Mouse (Mus musculus) gastrocnemius, postnatal 36 days (tissue): ENCODE results near the gene Gpr137c. TPM values are rescaled to one million over a fixed set of nuclear protein-coding genes. Genes with fewer than 3 reads are reported as not detected.

Experiments
- DNase-seq, 2 experiments: peaks; one replicate each; pipeline ENCODE4 v3.0.0; 2022
- intact Hi-C: fragments of 180-260 bp; cut with DNase I; formaldehyde crosslinking; loops from one replicate; pipeline ENCODE4 v1.15.1; 2025
- total RNA-seq, 2 experiments: library from RNA; stranded (reverse); gene quantifications; 2 replicates each; pipeline ENCODE4 v1.2.3; 2021

Gene Gpr137c
- total RNA-seq, 2 experiments from 2014 or later, result 2.0 to 3.4 TPM

DNA sequence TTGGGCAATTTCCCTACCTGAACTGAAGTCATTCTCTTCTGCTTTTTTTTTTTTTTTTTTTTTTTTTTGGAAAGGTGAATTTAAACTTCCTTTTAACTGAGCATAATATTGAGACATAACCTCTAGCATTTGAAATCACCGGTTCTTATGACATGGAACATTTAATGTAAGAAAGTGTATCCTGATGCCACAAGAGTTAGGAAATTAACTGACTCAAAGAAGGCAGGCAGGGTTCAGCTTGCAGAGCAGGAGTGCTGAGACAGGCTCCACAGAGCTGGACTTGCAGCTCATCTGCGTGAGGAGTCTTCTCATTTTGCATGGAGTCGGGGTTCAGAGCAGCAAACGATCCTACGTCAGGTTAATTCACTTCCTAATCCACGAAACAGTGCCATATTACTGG is 56.3 kb downstream of the Gpr137c start:
- intact Hi-C loops, result no loop called here
- DNase-seq, result no peak

- intact Hi-C loops, result no loop called here
- DNase-seq, result no peak
Measured at GRCm38 (mm10) chr14:45282066-45282465, 62.5 kb downstream of the Gpr137c start.

GRCm38 (mm10) chr14:45291608-45292007 is 72.1 kb downstream of the Gpr137c start:
- no peak for DNase-seq
- intact Hi-C loops, result loop anchor here (10.0 kb wide), 1 partner anchor 67 kb away; the partner anchor contains the start of gene Txndc16

DNA sequence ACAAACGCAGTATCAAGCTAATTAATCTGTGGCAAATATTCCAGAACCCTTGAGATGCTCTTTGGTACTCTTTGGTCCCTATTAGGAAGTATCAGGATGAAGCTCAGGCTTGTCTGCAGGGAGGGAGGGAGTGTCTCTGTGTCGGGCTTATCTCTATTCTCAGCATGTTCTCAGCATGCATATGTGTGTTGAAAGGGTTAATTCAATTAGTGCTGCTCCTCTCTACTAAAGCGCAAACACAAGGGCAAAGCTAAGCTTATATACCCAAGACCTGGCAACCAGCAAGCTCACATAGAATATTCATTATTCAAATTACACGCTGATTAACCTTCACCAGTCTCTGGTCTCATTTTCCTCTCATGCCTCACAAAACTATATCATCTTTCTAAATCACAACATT is 84.4 kb downstream of the Gpr137c start:
- intact Hi-C loops, result no loop called here

GRCm38 (mm10) chr14:45304389-45304788 is 84.9 kb downstream of the Gpr137c start:
- intact Hi-C loops, result no loop called here
- DNase-seq, result no peak

More for the DNA sequence above, 84.4 kb downstream of the Gpr137c start:
- DNase-seq, result no peak

DNA sequence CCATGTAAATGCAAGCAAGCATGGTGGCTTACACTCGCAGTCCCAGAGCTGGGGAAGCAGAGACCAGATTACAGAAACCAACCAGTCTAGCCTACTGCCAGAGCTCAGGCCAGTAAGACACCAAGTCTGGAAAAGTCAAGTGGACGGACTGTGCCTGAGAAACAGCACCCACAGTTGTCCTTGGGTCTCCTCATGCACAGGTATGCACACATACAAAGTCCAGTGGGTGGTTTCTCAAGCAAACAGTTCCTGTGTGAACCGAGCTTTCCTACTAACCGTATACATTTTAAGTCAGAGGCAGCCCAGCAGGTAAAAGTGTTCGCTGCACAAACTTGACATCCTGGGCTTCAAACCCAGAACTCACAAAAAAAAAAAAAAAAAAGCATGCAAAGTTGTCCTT is 86.3 kb downstream of the Gpr137c start:
- DNase-seq, result no peak
- intact Hi-C loops, result no loop called here

GRCm38 (mm10) chr14:45307630-45308328 is 88.3 kb downstream of the Gpr137c start:
- no peak for DNase-seq
- intact Hi-C loops, result no loop called here

- intact Hi-C loops, result loop anchor here (10.0 kb wide), 1 partner anchor 95 kb away; the partner anchor contains the start of gene Gpr137c
- no peak for DNase-seq
Measured at GRCm38 (mm10) chr14:45309646-45310045, 90.1 kb downstream of the Gpr137c start.

GRCm38 (mm10) chr14:45310101-45310500 is 90.6 kb downstream of the Gpr137c start:
- intact Hi-C loops, result loop anchor here (10.0 kb wide), 1 partner anchor 95 kb away; the partner anchor contains the start of gene Gpr137c
- DNase-seq, result no peak

DNA sequence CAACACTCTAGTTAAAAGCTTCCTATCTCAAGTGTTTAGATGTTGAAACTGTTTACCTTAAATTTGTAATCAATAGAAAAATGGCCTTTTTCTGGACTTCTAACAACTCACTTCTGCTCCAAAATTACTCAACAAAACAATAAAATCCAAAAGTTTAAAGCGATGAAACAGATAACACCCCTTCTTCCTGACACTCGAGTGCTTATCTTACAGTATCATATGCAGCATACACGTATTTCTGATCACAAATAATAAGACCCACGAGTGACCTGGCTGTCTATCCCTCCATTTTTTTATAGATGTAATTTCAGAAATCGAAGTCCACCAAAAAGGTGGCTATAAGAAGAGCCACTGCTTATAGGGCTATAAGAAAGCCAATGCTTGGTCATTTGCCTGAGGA is 97.4 kb downstream of the Gpr137c start:
- intact Hi-C loops, result loop anchor here (10.0 kb wide), 1 partner anchor 102 kb away; the partner anchor contains the start of gene Gpr137c
- DNase-seq, result no peak

DNA sequence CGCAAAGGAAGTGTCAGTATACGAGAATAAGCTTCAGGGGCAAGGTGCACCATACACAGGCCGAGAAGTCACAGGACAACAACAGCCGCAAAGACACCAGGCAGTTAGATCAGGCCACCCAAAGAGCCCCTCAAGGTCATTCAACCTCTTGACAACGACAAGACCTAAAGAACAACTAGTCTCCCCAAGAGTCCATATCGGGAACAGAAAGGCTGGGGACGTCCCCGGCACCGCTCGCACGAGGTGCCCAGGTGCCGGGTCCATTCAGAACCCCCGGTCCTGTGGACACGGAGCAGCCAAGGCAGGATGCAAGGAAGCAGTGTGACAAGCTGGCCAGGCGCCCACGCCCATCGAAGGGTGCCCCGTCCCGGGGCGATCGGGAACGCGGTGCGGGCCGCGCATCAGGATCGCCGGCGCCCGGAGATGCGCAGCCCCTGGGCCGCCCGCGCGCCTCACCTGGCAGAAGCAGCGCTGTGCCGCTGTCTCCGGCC is 98.4 kb downstream of the Gpr137c start:
- peak in 1 of 2 experiments; percentile 15 for DNase-seq
- intact Hi-C loops, result loop anchor here (10.0 kb wide), 1 partner anchor 103 kb away; the partner anchor contains the start of gene Gpr137c

DNA sequence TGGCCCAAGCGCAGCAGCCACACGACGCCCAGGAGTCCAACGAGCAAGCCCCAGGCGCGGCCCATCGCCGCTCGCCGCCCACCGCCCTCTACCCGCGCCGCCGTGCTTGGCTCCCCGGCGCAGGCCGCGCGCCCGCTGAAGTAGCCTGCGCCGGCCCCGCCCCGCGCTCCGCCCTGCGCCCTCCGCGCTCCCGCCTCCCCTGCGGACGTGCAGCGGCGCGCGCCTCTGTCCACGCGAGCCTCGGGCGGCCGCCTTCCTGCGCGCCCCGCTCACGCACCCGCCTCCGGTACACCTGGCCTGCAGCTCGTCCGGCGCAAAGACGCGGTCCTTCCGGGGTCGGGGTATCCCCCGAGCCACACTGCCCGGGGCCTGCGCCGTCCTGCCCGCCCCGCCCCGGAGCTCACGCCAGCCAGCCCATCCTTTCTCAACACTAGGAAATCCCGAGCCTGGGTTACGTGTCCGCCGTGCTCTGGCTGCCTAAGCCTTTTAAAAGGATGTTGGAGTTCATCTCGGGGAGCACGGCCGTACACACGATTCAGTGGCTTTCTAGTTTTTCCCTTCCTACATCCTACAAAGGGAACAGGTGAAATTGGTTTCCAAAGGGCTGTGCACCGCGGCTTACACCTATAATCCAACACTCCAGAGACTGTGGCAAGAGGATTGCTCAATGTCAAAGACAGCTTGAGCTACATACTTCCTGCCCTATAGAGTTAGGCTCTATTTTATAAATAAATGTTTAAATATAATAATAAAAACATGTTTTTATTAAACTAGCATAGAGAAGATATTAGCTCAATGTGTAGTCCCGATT is 99.1 kb downstream of the Gpr137c start, which contains the start of gene Ero1l:
Gene Ero1l, minus strand, starts transcription at position 346 of the 811 bp plus-strand sequence.
- peak; percentile 56 to 79 for DNase-seq
- intact Hi-C loops, result loop anchor here (10.0 kb wide), 1 partner anchor 104 kb away; the partner anchor contains the start of gene Gpr137c

DNA sequence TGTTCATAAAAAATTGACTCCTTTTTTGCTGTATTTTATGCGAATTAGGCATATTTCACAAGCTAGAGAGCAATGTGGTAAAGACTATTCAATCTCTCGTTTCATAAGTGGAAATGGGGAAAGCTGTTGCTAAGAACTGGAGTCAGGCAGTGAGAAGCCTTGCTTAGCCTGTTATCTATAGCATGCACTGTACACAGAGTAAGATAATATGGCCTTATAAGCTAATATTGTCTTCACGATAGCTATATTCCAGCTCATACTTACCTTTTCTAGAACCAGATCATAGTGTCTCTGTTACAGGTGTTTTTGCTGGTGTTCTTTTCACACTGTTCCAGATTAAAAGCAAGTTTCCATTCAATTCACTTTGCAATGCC is 99.7 kb downstream of the Gpr137c start:
- no peak for DNase-seq
- intact Hi-C loops, result loop anchor here (10.0 kb wide), 1 partner anchor 104 kb away; the partner anchor contains the start of gene Gpr137c

DNA sequence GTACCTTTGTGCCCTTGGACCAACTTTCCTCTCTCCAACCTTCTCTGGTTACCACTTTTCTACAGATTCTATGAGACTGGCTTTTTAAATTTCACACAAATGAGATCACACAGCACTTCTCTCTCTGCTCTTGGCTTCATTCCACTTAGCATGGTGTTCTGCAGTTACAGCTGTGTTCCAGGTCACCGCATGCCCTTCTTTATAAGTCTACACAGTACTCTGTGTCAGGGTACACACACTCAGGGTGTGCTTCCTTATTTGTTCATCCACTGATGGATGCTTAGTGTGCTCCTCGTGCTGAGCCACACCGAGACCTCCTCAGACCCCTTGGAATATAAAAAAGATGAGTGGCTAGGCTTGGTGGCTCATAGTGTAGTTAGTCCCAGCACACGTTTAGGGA is 100.6 kb downstream of the Gpr137c start:
- intact Hi-C loops, result no loop called here
- no peak for DNase-seq

GRCm38 (mm10) chr14:45321067-45321466 is 101.5 kb downstream of the Gpr137c start:
- no peak for DNase-seq
- intact Hi-C loops, result no loop called here

GRCm38 (mm10) chr14:45321622-45322021 is 102.1 kb downstream of the Gpr137c start:
- intact Hi-C loops, result no loop called here
- no peak for DNase-seq

DNA sequence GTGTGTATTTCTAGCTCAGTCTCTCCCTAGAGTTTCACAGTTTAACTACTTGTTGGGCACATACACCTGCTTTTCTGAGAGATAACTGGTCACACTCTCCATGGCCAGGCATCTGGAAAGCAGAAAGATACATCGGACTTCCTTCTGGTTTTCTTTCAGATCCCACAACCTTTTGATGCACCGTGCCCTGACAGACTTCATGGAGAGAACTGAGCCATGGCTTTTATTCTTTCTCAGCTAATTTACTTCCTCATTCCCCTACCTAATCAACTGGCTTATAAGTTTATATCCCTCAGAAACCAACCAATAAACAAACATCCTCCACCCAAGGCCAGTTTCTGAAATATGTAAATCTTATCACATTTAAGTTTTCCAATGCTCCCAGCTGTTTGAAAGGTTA is 102.9 kb downstream of the Gpr137c start:
- intact Hi-C loops, result no loop called here

DNA sequence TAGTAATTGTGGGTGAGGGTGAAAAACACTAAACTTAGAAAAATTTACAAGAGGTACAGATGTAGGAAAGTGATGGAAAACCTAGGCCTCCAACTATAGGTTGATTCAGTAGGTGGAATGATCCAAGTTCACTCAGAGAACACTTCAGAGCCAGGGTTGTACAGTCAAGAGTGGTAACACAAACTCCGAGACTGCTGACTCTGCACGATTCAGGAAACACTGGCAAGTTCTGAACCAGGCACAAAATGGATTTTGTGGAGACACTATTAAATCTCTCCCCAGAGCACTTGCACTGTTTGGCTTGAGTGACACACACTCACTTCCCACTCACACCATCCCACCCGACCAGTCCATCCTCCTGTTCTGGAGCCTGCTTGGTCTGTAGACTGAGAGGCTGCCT is 103.8 kb downstream of the Gpr137c start:
- intact Hi-C loops, result no loop called here
- no peak for DNase-seq

More for the DNA sequence above, 102.9 kb downstream of the Gpr137c start:
- DNase-seq, result no peak

DNA sequence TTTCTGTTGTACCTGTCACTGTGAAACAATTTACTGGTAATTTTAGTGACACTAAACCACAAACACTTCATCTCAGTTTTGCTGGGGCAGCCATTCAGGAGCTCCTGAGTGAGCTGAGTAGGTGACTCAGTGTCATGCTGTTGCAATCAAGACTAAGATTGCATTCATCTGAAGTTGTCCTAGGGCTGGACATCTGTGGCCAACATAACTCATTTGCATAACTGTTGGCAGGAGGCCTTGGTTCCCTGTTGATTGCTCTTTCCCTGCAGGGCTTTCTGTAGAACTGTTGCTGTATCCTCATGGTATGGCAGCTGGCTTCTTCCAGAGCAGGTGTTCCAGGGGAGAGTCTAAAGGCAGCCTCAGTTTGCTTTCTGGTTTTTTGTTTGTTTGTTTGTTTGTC is 106.0 kb downstream of the Gpr137c start:
- intact Hi-C loops, result no loop called here
- no peak for DNase-seq

- intact Hi-C loops, result no loop called here
Measured at GRCm38 (mm10) chr14:45328072-45328713, 108.7 kb downstream of the Gpr137c start.

More at GRCm38 (mm10) chr14:45328072-45328713, 108.7 kb downstream of the Gpr137c start:
- DNase-seq, result no peak
